Mouse (Mus musculus) heart, postnatal 10 days (tissue): ENCODE data around the gene Gm136. TPM values are rescaled to one million over a fixed set of nuclear protein-coding genes. Genes with fewer than 3 reads are reported as not detected.

Experiments
- DNase-seq, 2 experiments: peaks; one replicate each; pipeline ENCODE4 v3.0.0; 2021
- intact Hi-C: fragments of 180-260 bp; cut with DNase I; formaldehyde crosslinking; loops from one replicate; pipeline ENCODE4 v1.15.1; 2025
- total RNA-seq, 2 experiments: library from RNA; stranded (reverse); gene quantifications; 2 replicates each; pipeline ENCODE4 v1.2.3; 2021

The Gm136 gene
- total RNA-seq, 2 experiments from 2014 or later: not detected

GRCm38 (mm10) chr4:34719421-34719820 lies 36.6 kb downstream of the Gm136 start:
- intact Hi-C loops: no loop called here
- no peak for DNase-seq

- intact Hi-C loops: no loop called here
Observed at GRCm38 (mm10) chr4:34715062-34715461, 41.0 kb downstream of the Gm136 start.

GRCm38 (mm10) chr4:34708127-34708526 lies 47.9 kb downstream of the Gm136 start:
- intact Hi-C loops: no loop called here
- no peak for DNase-seq

More at GRCm38 (mm10) chr4:34715062-34715461, 41.0 kb downstream of the Gm136 start:
- DNase-seq: no peak

GRCm38 (mm10) chr4:34707248-34707647 lies 48.8 kb downstream of the Gm136 start:
- no peak for DNase-seq
- intact Hi-C loops: no loop called here

GRCm38 (mm10) chr4:34703029-34703428 lies 53.0 kb downstream of the Gm136 start:
- intact Hi-C loops: no loop called here

GRCm38 (mm10) chr4:34702231-34702630 lies 53.8 kb downstream of the Gm136 start:
- intact Hi-C loops: no loop called here
- DNase-seq: no peak

More at GRCm38 (mm10) chr4:34703029-34703428, 53.0 kb downstream of the Gm136 start:
- DNase-seq: no peak

- intact Hi-C loops: no loop called here
- peak; percentile 32 to 66 for DNase-seq
Observed at GRCm38 (mm10) chr4:34701528-34701927, 54.5 kb downstream of the Gm136 start.

Other genes starting within 250 kb of the Gm136 start
- 10 to 100 TPM; 59.4 to 69.5 TPM for gene Akirin2, start 205.3 kb downstream of the Gm136 start, total RNA-seq
- 10 to 100 TPM; 42.0 to 43.9 TPM for gene Orc3, start 141.3 kb downstream of the Gm136 start, total RNA-seq
- 10 to 100 TPM; 28.0 to 32.5 TPM for gene Rars2, start 141.3 kb downstream of the Gm136 start, total RNA-seq
- gene Slc35a1, start 68.8 kb downstream of the Gm136 start, total RNA-seq: 10 to 100 TPM; 19.6 to 24.5 TPM
- under 1 TPM; 0.10 to 0.29 TPM for gene Cfap206, start 26.1 kb downstream of the Gm136 start, total RNA-seq
- gene Smim8, start 22.2 kb upstream of the Gm136 start, total RNA-seq: 10 to 100 TPM; 44.5 to 50.7 TPM
- gene Zfp292, start 126.7 kb upstream of the Gm136 start, total RNA-seq: 10 to 100 TPM; 21.4 to 22.4 TPM
- gene Cga, start 137.5 kb upstream of the Gm136 start, total RNA-seq: not detected